Mouse (Mus musculus): ENCODE measurements at regions not wholly inside any gene's neighbourhood (a gene's known extent, or its start where the extent isn't known, plus 50 kb on each side); places are given as distances from the start of the nearest gene placed in this dataset.

DNA sequence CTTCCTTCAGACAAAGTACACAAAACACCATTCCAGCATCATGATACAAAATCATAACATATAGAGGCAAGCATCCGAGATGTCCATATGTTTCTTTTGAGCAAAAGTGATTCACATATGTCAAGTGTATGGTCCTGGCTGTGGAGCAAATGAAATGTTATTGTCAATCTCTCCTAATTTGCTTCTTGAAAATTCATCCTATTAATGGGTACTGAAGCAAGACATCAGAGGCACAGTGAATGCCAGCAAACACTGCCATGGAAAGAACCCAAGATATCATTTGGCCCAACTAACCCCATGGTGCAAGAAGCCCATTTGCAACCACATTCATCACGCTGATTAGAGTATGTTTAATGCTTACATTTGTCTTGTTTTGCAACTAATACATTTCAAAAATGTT, 361.1 kb downstream of the Galc start:
- TF ChIP-seq POLR2A (IDR thresholded peaks at IDR 0.05; ENCODE audit: control insufficient read depth, extremely low read depth, insufficient read depth, low read length, poor library complexity) (no peak), CTCF (IDR thresholded peaks at IDR 0.05; ENCODE audit: borderline replicate concordance, control insufficient read depth, extremely low read depth, insufficient read depth, low read length, poor library complexity) (no peak)

All from thymus, adult 2 months (tissue).